Mouse (Mus musculus): ENCODE measurements around the gene Rassf1. TPM values are rescaled to one million over a fixed set of nuclear protein-coding genes. Genes with fewer than 3 reads are reported as not detected.
A peak's percentile ranks its signal among the peaks of the same experiment; 100 is the strongest.

The Rassf1 gene
- polyA plus RNA-seq, 1 experiment from 2014 or later: 39.3 TPM

DNA sequence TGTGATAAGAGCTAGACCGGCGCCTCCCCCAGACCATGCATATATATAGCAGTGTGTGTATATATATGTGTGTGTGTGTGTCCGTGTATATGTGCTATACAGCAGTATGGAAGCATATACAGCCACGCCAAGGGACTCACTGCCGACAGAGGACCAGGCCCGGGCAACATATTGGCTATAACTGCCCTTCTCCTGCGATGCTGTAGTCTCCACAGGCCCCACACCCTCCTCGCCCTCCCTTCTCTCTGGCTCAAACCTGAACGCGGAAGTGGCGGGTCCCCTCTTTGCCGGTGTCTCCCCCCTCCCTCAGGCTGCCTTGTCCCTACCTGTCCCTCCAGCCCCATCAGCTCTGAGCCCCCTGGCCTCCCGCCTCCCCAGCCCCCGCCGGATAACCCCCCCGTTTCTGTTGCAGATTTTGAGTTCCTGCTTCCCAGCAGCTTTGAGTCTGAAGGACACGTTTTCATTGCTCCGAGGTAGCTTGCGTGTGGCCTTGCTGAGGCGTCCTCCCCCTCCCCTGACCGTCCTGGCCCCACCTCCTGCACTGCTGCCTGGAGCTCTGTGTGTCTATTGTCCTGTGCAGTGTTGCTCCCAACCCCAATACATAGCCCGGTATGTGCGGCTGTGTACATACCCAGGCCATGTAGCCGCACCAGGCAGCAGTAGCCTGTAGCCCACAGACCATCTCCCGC is 29.5 kb upstream of the Rassf1 start:
- H3K4me1 ChIP-seq: peaks cover 32% of the 10 kb centered on the region
- peaks cover 26% of the 10 kb centered on the region for H3K27me3 ChIP-seq
- WGBS: 23% methylated on average over 25 of the region's 25 CpGs
- no peaks in the 10 kb centered on the region; the same call in 1 of the 2 replicates for H3K36me3 ChIP-seq (ENCODE audit: poor library complexity, severe bottlenecking)
- no peak overlapping the region; the same call in 1 of the 2 replicates for H3K27ac ChIP-seq
- peak; percentile 32; the same call in 1 of the 2 replicates for ATAC-seq
- peak overlapping the region; percentile 29 for H3K4me2 ChIP-seq
- H3K9me3 ChIP-seq (replicated peaks): no peaks in the 10 kb centered on the region
- peak overlapping the region; percentile 43; the same call in 1 of the 2 replicates for H3K9ac ChIP-seq
- no peak overlapping the region for H3K4me3 ChIP-seq

- 0 out of 2 replicates have a peak, but pooled peaks have one; percentile 3 for ATAC-seq
- H3K9ac ChIP-seq: peak overlapping the region; percentile 43; the same call in 1 of the 2 replicates
- 25% methylated on average over 2 of the region's 2 CpGs for WGBS
- H3K36me3 ChIP-seq (ENCODE audit: poor library complexity, severe bottlenecking): no peaks in the 10 kb centered on the region; the same call in 1 of the 2 replicates
- H3K4me1 ChIP-seq: peaks cover 37% of the 10 kb centered on the region
- no peak overlapping the region for H3K4me3 ChIP-seq
- peak overlapping the region; percentile 29 for H3K4me2 ChIP-seq
- no peaks in the 10 kb centered on the region for H3K9me3 ChIP-seq (replicated peaks)
- peaks cover 31% of the 10 kb centered on the region for H3K27me3 ChIP-seq
- no peak overlapping the region; the same call in 1 of the 2 replicates for H3K27ac ChIP-seq
Observed at GRCm38 (mm10) chr9:107522400-107522711, 29.0 kb upstream of the Rassf1 start.

DNA sequence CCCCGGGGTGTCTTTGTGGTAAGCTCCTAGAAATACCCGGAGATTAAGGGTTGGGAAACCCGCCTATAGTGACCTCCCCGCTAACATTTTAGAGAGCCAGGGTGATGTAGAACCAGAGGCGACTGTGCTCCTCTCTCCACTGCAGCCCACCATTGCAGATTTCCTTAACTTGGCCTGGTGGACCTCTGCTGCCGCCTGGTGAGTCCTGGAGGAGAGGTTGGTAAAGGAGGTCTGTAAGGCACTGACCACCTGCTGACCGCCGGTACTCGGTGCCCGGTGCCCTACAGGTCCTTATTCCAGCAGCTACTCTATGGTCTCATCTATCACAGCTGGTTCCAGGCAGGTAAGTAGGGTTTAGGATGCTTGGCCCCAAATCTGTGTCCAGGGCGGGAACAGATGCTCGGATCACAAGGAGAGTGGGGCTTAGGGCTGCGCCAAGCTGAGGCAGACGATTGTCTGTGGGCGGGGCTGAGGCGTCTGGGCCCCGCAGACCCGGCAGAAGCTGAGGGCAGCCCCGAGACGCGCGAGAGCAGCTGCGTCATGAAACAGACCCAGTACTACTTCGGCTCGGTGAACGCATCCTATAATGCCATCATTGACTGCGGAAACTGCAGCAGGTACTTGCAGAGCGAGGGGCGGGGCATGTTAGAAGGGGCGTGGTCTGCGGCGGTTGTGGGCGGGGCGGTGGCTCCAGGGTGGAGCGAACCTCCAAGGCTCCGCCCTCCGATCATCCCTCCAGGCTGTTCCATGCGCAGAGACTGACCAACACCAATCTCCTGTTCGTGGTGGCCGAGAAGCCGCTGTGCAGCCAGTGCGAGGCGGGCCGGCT is 24.9 kb upstream of the Rassf1 start:
- H3K9me3 ChIP-seq (replicated peaks): no peaks in the 10 kb centered on the region
- peak; percentile 54 for ATAC-seq
- H3K27me3 ChIP-seq: peaks cover 45% of the 10 kb centered on the region
- no peak overlapping the region for H3K27ac ChIP-seq
- no peaks in the 10 kb centered on the region for H3K36me3 ChIP-seq (ENCODE audit: poor library complexity, severe bottlenecking)
- no peak overlapping the region for H3K9ac ChIP-seq
- WGBS: 6% methylated on average over 44 of the region's 44 CpGs
- H3K4me1 ChIP-seq: peaks cover 25% of the 10 kb centered on the region
- H3K4me3 ChIP-seq: peak overlapping the region; percentile 36
- peak overlapping the region; percentile 56 for H3K4me2 ChIP-seq

- Histone ChIP-seq H3K4me2 (peak within 1 kb of the TSS; percentile 99), H3K27ac (peak within 1 kb of the TSS; percentile 44), H3K9me3 (replicated peaks) (no peaks in the 10 kb centered on the region), H3K27me3 (0 out of 2 replicates have a peak, but pooled peaks cover 6% of the 10 kb centered on the region), H3K9ac (peak within 1 kb of the TSS; percentile 94), H3K36me3 (ENCODE audit: poor library complexity, severe bottlenecking) (peaks cover 16% of the 10 kb centered on the region), H3K4me3 (peak within 1 kb of the TSS; percentile 94), H3K4me1 (peaks cover 36% of the 10 kb centered on the region)
- peak; percentile 99 for ATAC-seq
- under 1% methylated on average over 48 of the region's 48 CpGs for WGBS
Observed at GRCm38 (mm10) chr9:107533791-107534407, 17.5 kb upstream of the Rassf1 start, which contains the start of gene Tmem115. Gene Tmem115 (plus strand): TSS chr9:107533945.

DNA sequence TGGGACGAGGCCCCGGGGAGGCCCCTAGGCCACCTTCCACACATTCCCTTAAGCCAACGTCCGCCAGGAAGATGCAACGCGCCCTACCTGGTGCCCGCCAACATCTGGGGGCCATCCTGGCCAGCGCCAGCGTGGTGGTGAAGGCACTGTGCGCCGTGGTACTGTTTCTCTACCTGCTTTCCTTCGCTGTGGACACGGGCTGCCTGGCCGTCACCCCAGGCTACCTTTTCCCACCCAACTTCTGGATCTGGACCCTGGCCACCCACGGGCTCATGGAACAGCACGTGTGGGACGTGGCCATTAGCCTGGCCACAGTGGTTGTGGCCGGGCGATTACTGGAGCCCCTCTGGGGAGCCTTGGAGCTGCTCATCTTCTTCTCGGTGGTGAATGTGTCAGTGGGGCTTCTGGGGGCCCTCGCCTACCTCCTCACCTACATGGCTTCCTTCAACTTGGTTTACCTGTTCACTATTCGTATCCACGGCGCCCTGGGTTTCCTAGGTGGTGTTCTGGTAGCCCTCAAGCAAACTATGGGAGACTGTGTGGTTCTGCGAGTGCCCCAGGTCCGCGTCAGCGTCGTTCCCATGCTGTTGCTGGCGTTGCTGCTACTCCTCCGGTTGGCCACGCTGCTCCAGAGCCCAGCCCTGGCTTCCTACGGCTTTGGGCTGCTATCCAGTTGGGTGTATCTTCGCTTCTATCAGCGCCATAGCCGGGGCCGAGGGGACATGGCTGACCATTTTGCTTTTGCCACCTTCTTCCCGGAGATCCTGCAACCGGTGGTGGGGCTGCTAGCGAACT is 16.8 kb upstream of the Rassf1 start:
- no peak for ATAC-seq
- Histone ChIP-seq H3K27ac (peak overlapping the region; percentile 44), H3K4me2 (peak overlapping the region; percentile 99), H3K36me3 (ENCODE audit: poor library complexity, severe bottlenecking) (peaks cover 23% of the 10 kb centered on the region), H3K9ac (peak overlapping the region; percentile 94), H3K4me1 (peaks cover 36% of the 10 kb centered on the region), H3K27me3 (0 out of 2 replicates have a peak, but pooled peaks cover 6% of the 10 kb centered on the region), H3K4me3 (peak overlapping the region; percentile 94), H3K9me3 (replicated peaks) (no peaks in the 10 kb centered on the region)
- under 1% methylated on average over 40 of the region's 40 CpGs for WGBS

GRCm38 (mm10) chr9:107538231-107538630 is 13.1 kb upstream of the Rassf1 start:
- no peak for ATAC-seq
- Histone ChIP-seq H3K36me3 (ENCODE audit: poor library complexity, severe bottlenecking) (peaks cover 32% of the 10 kb centered on the region), H3K27me3 (no peaks in the 10 kb centered on the region), H3K4me2 (no peak overlapping the region), H3K4me1 (peaks cover 57% of the 10 kb centered on the region), H3K4me3 (no peak overlapping the region), H3K9me3 (replicated peaks) (no peaks in the 10 kb centered on the region), H3K27ac (no peak overlapping the region), H3K9ac (no peak overlapping the region)
- WGBS: 90% methylated on average over 7 of the region's 7 CpGs

GRCm38 (mm10) chr9:107538711-107539110 is 12.6 kb upstream of the Rassf1 start:
- H3K9ac ChIP-seq: no peak overlapping the region
- H3K4me2 ChIP-seq: no peak overlapping the region
- peaks cover 36% of the 10 kb centered on the region for H3K36me3 ChIP-seq (ENCODE audit: poor library complexity, severe bottlenecking)
- no peak overlapping the region for H3K4me3 ChIP-seq
- H3K9me3 ChIP-seq (replicated peaks): no peaks in the 10 kb centered on the region
- 90% methylated on average over 3 of the region's 3 CpGs for WGBS
- no peak for ATAC-seq
- H3K27ac ChIP-seq: no peak overlapping the region
- no peaks in the 10 kb centered on the region for H3K27me3 ChIP-seq
- peaks cover 55% of the 10 kb centered on the region for H3K4me1 ChIP-seq

DNA sequence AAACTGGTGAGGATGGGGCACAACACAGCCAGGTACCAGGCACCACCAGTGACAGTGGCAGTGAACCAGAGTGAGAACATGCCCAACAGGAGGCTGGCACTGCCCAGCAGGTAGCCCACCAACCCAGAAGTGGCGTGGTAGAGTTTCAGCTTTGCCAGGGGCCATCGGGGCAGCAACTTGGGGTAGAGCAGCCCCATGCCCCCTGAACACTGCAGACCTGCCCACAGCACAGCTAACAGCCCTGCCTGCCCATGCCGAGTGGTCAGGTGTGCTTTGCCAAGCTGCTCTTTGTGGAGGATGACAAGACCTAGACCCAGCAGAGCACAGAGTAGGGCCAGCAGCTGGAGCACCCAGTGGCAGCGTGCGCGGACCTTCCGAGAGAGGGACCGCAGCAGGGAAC is 11.4 kb upstream of the Rassf1 start:
- H3K9ac ChIP-seq: no peak overlapping the region
- no peak for ATAC-seq

GRCm38 (mm10) chr9:107540420-107540819 is 10.9 kb upstream of the Rassf1 start:
- H3K27ac ChIP-seq: no peak overlapping the region
- no peak overlapping the region for H3K4me2 ChIP-seq
- WGBS: 79% methylated on average over 4 of the region's 4 CpGs
- no peak for ATAC-seq
- H3K4me1 ChIP-seq: peaks cover 46% of the 10 kb centered on the region
- H3K27me3 ChIP-seq: no peaks in the 10 kb centered on the region
- H3K9me3 ChIP-seq (replicated peaks): no peaks in the 10 kb centered on the region
- peaks cover 52% of the 10 kb centered on the region for H3K36me3 ChIP-seq (ENCODE audit: poor library complexity, severe bottlenecking)
- no peak overlapping the region for H3K9ac ChIP-seq
- H3K4me3 ChIP-seq: no peak overlapping the region

More for the DNA sequence above, 11.4 kb upstream of the Rassf1 start:
- no peak overlapping the region for H3K4me3 ChIP-seq
- H3K36me3 ChIP-seq (ENCODE audit: poor library complexity, severe bottlenecking): peaks cover 48% of the 10 kb centered on the region
- no peak overlapping the region for H3K27ac ChIP-seq
- H3K4me2 ChIP-seq: no peak overlapping the region
- peaks cover 51% of the 10 kb centered on the region for H3K4me1 ChIP-seq
- H3K27me3 ChIP-seq: no peaks in the 10 kb centered on the region
- no peaks in the 10 kb centered on the region for H3K9me3 ChIP-seq (replicated peaks)
- WGBS: 96% methylated on average over 8 of the region's 8 CpGs

GRCm38 (mm10) chr9:107541005-107541404 is 10.3 kb upstream of the Rassf1 start:
- Histone ChIP-seq H3K4me2 (peak overlapping the region; percentile 92), H3K4me3 (peak overlapping the region; percentile 59), H3K36me3 (ENCODE audit: poor library complexity, severe bottlenecking) (peaks cover 52% of the 10 kb centered on the region), H3K4me1 (peaks cover 46% of the 10 kb centered on the region), H3K27ac (no peak overlapping the region), H3K27me3 (no peaks in the 10 kb centered on the region), H3K9ac (peak overlapping the region; percentile 77), H3K9me3 (replicated peaks) (no peaks in the 10 kb centered on the region)
- WGBS: 41% methylated on average over 10 of the region's 10 CpGs
- ATAC-seq: no peak; the same call in 1 of the 2 replicates

Data from forebrain, embryonic 13.5 days (tissue).